Mouse (Mus musculus) T-helper 1 cell (primary cell): ENCODE measurements around the gene Gm11985.

Experiments
- in situ Hi-C: fragments of 300-600 bp; cut with MboI, MseI; formaldehyde crosslinking; loops from one replicate; pipeline ENCODE4 v1.15.1; 2025; ENCODE audit warnings: high pct_unique_total_duplicates

Gene Gm11985

DNA sequence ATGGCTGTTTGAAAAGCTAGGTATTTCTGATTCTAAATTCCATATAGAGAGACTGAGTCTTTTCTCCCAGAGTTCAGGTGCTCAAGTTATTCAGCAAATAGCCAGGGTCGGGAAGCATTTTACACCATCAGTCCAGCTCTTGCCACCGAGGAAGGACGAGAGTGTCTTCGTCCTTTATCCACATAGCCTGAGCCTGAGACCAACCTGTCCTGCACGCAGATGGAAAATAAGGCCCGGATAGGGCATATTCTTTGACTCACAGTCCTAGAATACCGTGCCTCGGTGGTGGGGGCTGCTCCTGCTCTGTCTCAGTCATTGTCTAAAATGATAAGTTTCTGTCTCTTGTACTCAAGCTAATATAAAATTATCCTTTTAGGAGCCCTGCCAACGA lies 12.0 kb upstream of the Gm11985 start:
- in situ Hi-C loops: no loop called here

DNA sequence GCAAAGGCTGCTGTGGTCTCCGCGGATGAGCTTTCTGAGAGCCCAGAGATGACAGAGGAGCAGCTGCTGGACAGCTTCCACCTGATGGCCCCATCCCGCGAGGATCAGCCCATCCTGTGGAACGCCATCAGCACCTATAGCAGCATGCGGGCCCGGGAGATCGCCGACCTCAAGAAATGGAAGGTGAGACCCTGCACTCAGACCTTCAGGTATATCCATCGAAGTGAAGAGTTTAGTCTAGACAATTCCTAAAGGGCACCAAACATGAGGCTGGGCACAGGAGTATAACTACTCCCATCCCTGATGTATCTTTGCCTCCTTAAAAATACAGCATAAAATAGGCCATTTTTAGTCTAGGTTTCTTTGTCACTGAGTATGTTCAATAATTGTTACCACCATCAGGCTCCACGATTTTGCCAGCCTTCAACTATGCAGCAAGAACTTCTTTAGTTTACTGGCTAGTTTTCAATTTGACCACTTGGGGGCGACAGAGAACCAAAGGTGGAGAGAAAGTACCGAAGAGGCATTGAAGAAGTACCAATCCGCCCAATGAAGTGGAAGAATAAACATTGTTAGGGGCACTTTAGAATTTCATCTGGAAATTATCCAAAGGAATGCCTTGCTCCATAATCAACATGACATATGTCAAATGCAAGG lies 11.5 kb upstream of the Gm11985 start:
- in situ Hi-C loops: no loop called here

DNA sequence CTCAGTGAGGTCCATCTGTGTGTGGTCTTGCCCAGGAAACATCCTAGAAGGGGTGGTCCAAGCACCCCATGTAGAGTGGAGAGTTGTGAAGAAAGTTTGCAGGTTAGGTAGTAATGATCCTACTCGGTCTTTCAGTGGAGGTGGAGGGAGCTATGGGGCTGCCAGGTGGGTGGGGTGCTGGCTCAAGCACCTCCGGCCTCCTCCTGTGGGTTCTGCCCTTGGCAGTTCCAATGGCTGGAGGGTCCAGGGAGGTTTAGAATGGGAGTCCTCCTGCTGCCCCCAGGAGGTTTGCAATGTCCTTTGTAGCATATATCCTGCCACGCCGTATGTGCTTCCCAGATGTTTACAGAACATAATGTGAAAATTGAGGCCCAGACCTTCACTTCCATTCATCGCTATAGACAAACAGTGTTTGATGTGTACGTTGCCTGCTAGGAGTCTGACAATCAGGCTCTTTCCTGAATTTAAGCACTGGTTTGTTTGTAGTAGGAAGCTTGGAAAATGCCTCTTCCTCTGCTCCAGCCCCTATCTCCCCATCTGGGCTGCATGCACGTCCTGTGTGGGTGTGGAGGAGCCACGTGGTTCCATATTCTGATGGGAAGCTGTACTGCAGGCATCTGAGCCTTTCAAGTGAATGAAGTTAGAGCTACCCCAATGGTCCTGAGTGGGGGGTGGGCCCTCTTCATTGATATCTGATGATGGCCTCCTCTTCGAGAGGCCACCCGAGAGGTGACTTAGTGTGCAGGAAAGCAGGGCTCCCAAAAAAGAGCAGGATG lies 10.3 kb upstream of the Gm11985 start:
- in situ Hi-C loops: no loop called here

GRCm38 (mm10) chr11:7198006-7198405 lies 9.6 kb upstream of the Gm11985 start:
- in situ Hi-C loops: no loop called here

- in situ Hi-C loops: no loop called here
These were observed 9.1 kb upstream of the Gm11985 start, which contains the start of gene Igfbp1 for GRCm38 (mm10) chr11:7197491-7197941. Igfbp1 (plus strand) TSS chr11:7197782.

DNA sequence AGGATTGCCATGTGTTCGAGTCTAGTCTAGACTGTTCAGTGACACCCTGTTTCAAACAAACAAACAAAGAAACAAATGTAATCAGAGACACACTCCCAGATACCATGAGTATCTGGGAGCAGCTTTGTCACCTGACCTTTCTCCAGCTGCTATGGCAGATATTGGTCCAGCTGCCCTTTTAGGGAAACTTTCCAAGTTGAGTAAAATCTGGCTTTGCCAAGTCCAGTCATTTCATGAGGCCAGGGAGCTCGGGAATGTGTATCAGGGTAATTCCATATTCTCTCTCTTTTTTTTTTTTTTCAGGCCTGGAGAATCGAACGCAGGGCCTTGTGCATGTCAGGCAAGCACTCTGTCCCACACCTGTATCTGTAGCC lies 6.9 kb upstream of the Gm11985 start:
- in situ Hi-C loops: no loop called here

DNA sequence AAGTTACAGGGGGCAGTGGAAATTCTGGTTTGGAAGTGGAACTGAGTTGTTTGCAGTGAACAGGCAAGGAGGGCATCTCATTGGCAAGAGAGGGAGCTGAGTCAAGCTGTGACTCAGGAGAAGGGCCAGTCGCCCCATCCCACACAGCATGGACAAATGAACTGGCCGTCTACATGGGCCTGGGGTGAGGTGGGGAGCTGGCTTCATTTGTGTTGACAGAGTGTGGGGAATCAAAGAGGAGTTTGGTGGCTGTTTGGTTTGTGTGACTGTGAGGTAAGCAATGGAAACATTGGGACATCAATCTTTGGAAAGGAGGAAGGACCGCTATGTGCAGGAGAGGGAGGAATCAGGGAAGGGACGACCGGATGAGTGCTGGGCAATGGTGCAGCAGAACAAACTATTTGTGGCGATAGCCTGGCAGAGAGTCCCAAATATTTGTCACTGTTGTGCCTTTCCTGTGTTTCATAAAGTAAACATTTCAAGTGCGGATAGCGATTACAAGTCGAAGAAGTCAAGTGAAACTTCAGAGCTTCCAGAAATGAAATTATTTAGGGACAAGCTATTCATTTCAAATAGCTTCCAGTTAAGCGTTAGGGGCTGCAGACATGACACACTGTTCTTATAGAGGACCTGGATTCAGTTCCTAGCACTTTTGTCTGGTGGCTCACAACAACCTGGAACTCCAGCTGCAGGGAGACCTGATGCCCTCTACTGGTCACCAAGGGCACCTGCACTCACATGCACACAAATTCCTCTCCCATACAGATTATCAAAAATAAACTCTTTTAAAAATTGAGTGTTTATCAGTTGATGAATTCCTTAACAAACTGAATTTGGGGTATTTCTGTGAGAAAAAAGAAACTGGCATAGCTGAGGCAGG lies 6.3 kb upstream of the Gm11985 start:
- in situ Hi-C loops: no loop called here

DNA sequence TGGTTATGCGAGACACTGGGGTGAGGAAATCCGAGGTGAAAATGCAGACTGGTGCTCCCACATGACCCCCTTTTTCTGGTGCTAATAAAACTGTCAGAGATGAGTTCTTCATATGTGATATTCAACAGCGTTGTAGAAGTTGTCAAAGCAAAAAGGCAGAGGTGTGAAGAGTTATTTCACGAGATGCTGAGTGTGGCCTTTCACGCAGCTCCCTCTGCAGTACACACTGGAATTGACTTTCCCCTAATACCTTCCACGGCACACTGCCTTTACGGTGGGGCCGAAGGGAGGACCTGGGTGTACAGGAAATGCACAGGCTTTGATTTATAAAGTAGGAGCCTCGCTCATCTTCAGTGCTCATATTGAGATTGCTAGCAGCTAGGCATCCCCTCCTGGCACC lies 4.8 kb upstream of the Gm11985 start:
- in situ Hi-C loops: no loop called here

- in situ Hi-C loops: no loop called here
These were observed 4.3 kb upstream of the Gm11985 start for GRCm38 (mm10) chr11:7192710-7193109.

GRCm38 (mm10) chr11:7187472-7187871 lies 897 bp downstream of the Gm11985 start:
- in situ Hi-C loops: no loop called here

- in situ Hi-C loops: no loop called here
These were observed 3.9 kb downstream of the Gm11985 start for GRCm38 (mm10) chr11:7184420-7184819.

- in situ Hi-C loops: no loop called here
These were observed 5.8 kb downstream of the Gm11985 start for GRCm38 (mm10) chr11:7182409-7183042.

- in situ Hi-C loops: no loop called here
These were observed 9.1 kb downstream of the Gm11985 start for GRCm38 (mm10) chr11:7179276-7179675.

DNA sequence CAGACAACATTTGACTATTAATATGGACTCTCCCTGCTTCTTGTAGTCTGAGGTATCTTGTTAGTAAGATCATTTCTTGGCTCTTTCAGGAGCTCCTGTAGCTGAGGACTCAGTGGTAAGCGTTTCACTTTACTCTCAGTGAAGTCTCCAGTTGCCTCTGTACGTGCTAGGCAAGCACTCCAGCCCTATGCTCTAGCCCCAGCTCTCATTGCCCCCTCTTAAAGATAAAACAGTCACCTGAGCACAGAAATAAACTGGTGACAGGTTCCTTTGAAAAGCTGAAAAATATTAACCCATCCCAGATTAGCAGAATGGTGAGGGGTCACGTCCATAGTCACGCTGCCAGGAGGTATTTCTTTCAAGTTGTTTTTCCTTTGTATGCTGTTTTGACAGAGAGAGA lies 9.6 kb downstream of the Gm11985 start:
- in situ Hi-C loops: no loop called here

DNA sequence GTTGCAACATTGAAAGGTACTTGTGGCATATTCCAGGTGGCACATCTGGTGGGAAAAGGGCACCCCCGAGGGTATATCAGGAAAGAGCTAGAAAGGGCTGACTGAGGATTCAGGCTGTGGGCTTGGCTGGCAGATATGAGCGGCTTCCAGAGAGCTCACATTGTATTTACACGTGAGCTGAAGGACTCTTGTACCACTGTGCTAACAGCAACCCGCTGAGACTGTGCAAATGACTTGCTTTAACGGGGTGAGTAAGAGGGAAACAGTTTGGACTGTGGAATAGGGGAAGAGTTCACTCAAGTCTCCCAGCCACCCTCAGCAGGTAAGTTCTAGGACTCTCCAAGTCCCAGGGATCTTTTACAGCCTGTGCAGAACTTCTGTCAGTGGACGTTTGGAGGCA lies 14.7 kb downstream of the Gm11985 start:
- in situ Hi-C loops: no loop called here

- in situ Hi-C loops: no loop called here
These were observed 18.7 kb downstream of the Gm11985 start for GRCm38 (mm10) chr11:7169645-7170044.

DNA sequence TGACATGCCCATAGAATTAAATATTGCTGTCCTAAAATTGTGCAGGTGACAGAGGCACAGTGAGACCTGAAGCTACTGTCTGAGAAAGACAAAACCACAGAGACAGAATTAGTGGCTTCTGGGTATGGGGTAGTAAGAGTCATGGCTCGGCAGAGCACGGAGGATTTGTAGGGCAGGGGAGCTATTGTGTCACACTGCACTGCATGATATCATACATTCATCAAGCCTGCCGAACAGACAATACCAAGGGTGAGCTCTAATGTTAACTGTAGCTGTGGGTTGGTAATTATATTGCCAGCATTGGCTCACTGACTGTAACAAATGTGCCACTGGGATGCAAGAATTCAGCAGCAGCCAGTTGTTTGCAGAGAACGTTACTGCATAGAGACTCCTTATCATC lies 24.0 kb downstream of the Gm11985 start:
- in situ Hi-C loops: no loop called here

GRCm38 (mm10) chr11:7161502-7162174 lies 26.7 kb downstream of the Gm11985 start:
- in situ Hi-C loops: no loop called here

GRCm38 (mm10) chr11:7160637-7161101 lies 27.7 kb downstream of the Gm11985 start:
- in situ Hi-C loops: no loop called here

GRCm38 (mm10) chr11:7160146-7160545 lies 28.2 kb downstream of the Gm11985 start:
- in situ Hi-C loops: no loop called here

DNA sequence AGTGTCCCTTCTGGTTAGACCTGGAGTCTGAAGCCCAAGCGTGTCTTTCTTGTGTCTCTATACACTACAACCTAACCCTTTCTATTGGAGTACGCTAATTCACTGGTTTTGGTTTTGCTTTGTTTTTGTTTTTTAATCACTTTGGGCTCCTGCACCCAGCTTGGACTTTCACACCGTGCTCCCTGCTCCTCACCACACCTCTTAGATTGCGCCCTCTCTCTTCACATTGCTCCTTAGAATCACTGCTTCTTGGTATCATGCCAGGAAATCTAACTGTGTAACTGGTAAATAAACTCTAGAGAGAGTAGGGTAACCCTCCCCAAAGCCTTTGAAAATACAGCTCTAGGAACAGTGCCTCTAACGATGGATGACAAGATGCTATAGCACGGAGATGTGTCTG lies 30.2 kb downstream of the Gm11985 start:
- in situ Hi-C loops: no loop called here
